Mouse (Mus musculus) B cell, adult (primary cell): ENCODE data around the gene Dppa5a. TPM values are rescaled to one million over a fixed set of nuclear protein-coding genes. Genes with fewer than 3 reads are reported as not detected.

Experiments used
- total RNA-seq: library from RNA; stranded (reverse); gene quantifications from 4 replicates; pipeline ENCODE4 v1.2.4, GENCODE M21; 2023; ENCODE audit not compliant: inconsistent age

Dppa5a gene
- not detected in 4 replicates for total RNA-seq

GRCm38 (mm10) chr9:78367959-78368358, at the start of gene Dppa5a:
TSS of gene Dppa5a (minus strand) at chr9:78368177.

GRCm38 (mm10) chr9:78395630-78396351, 27.8 kb upstream of the Dppa5a start, which contains the start of gene Ddx43:
TSS of gene Ddx43 (plus strand) at chr9:78395777.

GRCm38 (mm10) chr9:78378113-78378785, 10.3 kb upstream of the Dppa5a start, which contains the start of gene Ooep:
TSS of gene Ooep (minus strand) at chr9:78378725.

DNA sequence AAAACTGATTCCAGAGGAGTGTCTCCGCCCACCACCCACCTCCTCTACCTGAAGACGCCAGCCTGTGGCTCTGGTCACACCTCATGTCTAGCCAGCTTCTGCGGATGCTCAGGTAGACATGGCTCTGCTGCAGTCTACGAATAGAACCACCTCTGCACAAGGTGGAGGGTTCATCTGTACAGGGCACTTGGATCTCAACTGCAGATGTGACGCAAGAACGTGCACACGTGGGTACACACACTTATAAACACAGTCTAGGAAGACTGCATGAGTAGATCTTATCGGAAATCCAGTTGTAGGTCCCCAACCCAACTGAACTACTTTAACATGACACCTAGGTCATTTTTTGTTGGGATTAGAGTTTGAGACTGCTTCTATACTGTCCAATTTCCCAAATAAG, 12.4 kb downstream of the Dppa5a start, which contains the start of gene Gsta2:
Gene Gsta2 (minus strand): TSS at position 178 of the 400 bp plus-strand sequence.

DNA sequence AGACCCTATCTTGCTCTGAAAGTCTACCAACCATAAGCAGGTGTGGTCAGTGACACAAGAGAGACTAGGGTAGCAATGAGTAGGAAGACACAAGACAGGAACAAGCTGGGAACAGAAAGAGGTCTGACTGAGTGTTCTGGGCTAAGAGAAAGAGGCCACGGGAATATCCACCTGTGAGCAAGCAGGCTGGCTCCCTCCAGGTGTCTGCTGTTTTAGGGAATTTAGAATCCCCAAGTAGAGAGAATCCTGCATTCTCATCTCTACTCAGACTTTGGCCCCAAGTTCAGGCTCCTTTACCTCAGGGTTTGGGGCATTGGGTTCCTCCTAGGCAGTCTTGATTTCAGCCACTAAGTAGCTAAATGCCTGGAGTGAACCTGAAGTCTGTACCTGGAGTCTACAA, 40.7 kb downstream of the Dppa5a start, which contains the start of gene Omt2b:
Gene Omt2b (plus strand): TSS at position 301 of the 400 bp plus-strand sequence.

Other genes starting within 250 kb of the Dppa5a start
- 0.54 to 1.2 TPM in 2 of 4 replicates, not detected in the others for gene Gsta4, start 185.4 kb downstream of the Dppa5a start, total RNA-seq
- not detected in 4 replicates for gene Gsta1, start 137.5 kb downstream of the Dppa5a start, total RNA-seq
- gene Gm3776, start 111.0 kb downstream of the Dppa5a start, total RNA-seq: not detected in 4 replicates
- gene Gm10639, start 78.3 kb downstream of the Dppa5a start, total RNA-seq: not detected in 4 replicates
- not detected in 4 replicates for gene Omt2a, start 53.4 kb downstream of the Dppa5a start, total RNA-seq
- gene Omt2b, start 40.6 kb downstream of the Dppa5a start, total RNA-seq: not detected in 4 replicates
- gene Gsta2, start 12.4 kb downstream of the Dppa5a start, total RNA-seq: not detected in 4 replicates
- not detected in 4 replicates for gene Ooep, start 10.5 kb upstream of the Dppa5a start, total RNA-seq
- gene Ddx43, start 27.6 kb upstream of the Dppa5a start, total RNA-seq: not detected in 4 replicates
- 0.78 to 1.3 TPM (median 1.3 TPM) in 4 replicates for gene Cgas, start 75.1 kb upstream of the Dppa5a start, total RNA-seq
- gene Mto1, start 80.0 kb upstream of the Dppa5a start, total RNA-seq: 22.7 to 26.4 TPM (median 24.0 TPM) in 4 replicates
- gene Gm17324, start 80.6 kb upstream of the Dppa5a start, total RNA-seq: 0.57 to 1.0 TPM (median 0.57 TPM) in 3 of 4 replicates, not detected in the other
- 8,619 to 9,062 TPM (median 8,707 TPM) in 4 replicates for gene Eef1a1, start 121.0 kb upstream of the Dppa5a start, total RNA-seq
- 6.1 to 6.9 TPM (median 6.5 TPM) in 4 replicates for gene Slc17a5, start 219.9 kb upstream of the Dppa5a start, total RNA-seq
- gene Cd109, start 247.4 kb upstream of the Dppa5a start, total RNA-seq: not detected in 4 replicates